Mouse (Mus musculus): ENCODE results near the gene Gdf2. TPM values are rescaled to one million over a fixed set of nuclear protein-coding genes. Genes with fewer than 3 reads are reported as not detected.

The Gdf2 gene
- not detected in 2 replicates for total RNA-seq (2015; ENCODE audit: low replicate concordance)
- not detected in 2 replicates for total RNA-seq (2017; ENCODE audit: low replicate concordance)

DNA sequence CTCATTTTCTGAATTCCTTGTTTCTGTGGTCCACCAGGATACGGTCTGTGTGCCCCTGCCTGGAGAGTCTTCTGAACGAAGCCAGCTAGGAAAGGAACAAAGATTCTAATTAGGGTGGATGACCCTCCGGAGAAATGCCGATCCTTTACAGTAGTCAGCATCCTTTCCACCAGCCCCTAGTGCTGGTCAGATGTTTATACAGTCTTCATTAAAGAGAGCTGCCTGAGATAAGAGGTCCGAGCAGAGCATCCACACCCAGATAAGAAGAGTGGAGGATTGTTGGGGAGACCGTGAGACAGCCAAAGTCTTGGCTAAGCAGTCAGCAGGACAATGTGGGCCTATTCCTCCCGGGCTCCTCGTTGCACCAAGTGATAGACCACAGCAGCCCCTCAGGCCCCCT, at the start of gene Gdf2:
TSS of gene Gdf2 (plus strand) at position 301 of the 400 bp plus-strand sequence.
- ATAC-seq (replicated peaks; ENCODE audit: low FRiP score, poor library complexity, severe bottlenecking) = no peak

DNA sequence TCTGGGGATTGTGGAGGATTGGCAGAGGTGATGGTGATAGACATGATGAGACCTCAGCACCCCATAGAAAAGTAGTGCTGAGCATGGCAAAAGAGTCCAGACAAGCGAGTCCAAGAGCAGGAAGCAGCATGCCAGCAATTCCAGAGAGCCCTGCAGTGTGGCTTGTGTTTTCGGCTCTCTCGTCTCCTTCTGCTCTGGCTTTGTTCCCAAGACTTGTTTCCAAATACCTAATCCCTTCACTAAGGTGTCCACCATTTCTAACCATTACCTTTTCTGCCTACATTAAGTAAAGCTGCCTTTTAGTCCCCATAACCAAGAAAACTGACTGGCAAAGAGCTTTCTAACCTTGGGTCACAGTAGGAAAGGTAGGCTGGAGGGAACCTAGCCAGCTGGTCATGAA, 49.3 kb upstream of the Gdf2 start:
- no peak for ATAC-seq (replicated peaks; ENCODE audit: low FRiP score, poor library complexity, severe bottlenecking)

- ATAC-seq (replicated peaks; ENCODE audit: low FRiP score, poor library complexity, severe bottlenecking) = no peak
Measured at GRCm38 (mm10) chr14:33895777-33896176, 45.1 kb upstream of the Gdf2 start.

- ATAC-seq (replicated peaks; ENCODE audit: low FRiP score, poor library complexity, severe bottlenecking) = no peak
Measured at GRCm38 (mm10) chr14:33896628-33897300, 44.1 kb upstream of the Gdf2 start.

GRCm38 (mm10) chr14:33902783-33903182, 38.1 kb upstream of the Gdf2 start:
- no peak for ATAC-seq (replicated peaks; ENCODE audit: low FRiP score, poor library complexity, severe bottlenecking)

DNA sequence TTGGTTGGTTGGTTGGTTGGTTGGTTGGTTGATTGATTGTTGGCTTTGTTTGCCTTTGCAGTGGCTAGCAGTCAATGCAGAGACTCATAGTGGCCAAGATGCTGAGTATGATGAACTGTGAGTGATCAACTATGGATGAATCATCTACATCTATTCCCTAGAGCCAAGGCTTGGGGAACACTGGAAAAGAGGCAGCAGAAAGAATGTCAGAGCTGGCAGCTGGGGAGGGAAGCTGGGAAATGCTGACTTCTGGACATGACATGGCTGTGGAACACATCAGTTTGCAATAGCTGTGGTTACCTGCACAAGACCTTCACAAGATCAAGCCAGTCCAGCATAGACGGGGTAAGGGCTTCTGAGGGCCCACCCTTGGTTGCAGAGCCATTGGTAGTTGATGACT, 37.6 kb upstream of the Gdf2 start:
- ATAC-seq (replicated peaks; ENCODE audit: low FRiP score, poor library complexity, severe bottlenecking) = no peak

GRCm38 (mm10) chr14:33904851-33905250, 36.0 kb upstream of the Gdf2 start:
- no peak for ATAC-seq (replicated peaks; ENCODE audit: low FRiP score, poor library complexity, severe bottlenecking)

- ATAC-seq (replicated peaks; ENCODE audit: low FRiP score, poor library complexity, severe bottlenecking) = no peak
Measured at GRCm38 (mm10) chr14:33913727-33914126, 27.1 kb upstream of the Gdf2 start.

DNA sequence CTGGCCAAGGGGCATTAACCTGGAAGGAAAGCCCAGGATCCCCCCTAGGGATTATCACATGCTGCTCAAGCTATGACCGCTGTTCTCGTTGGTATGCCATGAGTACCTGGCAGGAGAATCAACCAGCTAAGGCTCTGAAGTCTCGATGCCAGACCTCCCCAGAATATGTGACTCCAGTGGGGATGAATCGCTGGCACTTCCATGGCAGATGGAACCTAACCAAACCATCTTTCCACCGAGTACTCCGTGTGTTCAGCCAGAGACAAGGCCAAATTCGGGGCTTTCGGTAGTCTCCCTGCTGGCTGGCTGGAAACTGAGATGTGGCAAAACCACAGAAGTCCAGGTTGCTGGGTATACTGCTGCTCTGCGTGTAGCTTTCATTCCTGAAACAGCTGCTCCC, 26.6 kb upstream of the Gdf2 start:
- ATAC-seq (replicated peaks; ENCODE audit: low FRiP score, poor library complexity, severe bottlenecking) = no peak

DNA sequence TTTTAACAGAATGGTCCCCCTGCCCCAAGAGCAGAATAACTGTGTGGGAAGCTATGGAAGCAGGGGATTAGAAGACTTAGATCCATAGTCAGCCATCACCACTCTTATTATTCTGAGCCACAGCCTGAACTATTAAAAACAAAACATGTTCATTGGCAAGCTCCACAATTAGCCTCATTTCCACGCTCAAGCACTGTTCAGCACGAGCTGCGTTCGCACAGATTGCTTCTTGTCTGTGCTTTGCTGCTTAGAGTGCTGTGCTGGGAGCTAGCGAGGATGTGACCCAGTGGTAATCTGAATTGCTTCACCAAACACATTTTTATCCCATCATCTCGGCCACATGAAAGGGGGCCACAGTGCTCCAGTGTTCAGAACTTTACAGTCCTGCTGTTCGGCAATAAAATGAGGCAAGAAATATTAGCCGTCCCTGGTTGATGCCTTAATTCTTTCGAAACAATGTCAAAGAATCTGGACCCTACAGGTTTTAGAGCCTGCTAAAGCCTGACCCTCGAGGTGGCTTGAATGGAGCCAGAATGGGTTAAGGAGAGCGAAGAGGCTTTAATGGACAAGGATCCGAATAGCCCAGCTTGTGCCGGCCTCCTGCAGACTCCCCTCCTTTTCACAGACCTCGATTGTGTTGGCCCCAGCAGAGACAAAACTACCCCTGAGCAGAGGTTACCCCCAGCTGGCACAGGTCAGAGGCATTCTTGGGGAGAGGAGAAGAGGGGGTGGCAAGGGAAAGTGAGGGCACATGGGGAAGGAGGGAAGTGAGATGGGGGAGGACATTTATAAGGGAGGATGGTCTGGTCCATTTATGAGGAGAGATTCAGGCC, 19.9 kb upstream of the Gdf2 start:
- ATAC-seq (replicated peaks; ENCODE audit: low FRiP score, poor library complexity, severe bottlenecking) = no peak

GRCm38 (mm10) chr14:33922771-33923167, 18.1 kb upstream of the Gdf2 start:
- no peak for ATAC-seq (replicated peaks; ENCODE audit: low FRiP score, poor library complexity, severe bottlenecking)

GRCm38 (mm10) chr14:33923168-33924070, 17.4 kb upstream of the Gdf2 start, which contains the start of gene Gdf10:
TSS of gene Gdf10 (plus strand) at chr14:33923587.
- ATAC-seq (replicated peaks; ENCODE audit: low FRiP score, poor library complexity, severe bottlenecking) = no peak

DNA sequence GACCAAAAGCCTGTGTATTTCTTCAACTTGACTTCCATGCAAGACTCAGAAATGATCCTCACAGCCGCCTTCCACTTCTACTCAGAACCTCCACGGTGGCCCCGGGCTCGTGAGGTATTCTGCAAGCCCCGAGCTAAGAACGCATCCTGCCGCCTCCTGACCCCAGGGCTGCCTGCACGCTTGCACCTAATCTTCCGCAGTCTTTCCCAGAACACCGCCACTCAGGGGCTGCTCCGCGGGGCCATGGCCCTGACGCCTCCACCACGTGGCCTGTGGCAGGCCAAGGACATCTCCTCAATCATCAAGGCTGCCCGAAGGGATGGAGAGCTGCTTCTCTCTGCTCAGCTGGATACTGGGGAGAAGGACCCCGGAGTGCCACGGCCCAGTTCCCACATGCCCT, 9.0 kb upstream of the Gdf2 start:
- ATAC-seq (replicated peaks; ENCODE audit: low FRiP score, poor library complexity, severe bottlenecking) = no peak

DNA sequence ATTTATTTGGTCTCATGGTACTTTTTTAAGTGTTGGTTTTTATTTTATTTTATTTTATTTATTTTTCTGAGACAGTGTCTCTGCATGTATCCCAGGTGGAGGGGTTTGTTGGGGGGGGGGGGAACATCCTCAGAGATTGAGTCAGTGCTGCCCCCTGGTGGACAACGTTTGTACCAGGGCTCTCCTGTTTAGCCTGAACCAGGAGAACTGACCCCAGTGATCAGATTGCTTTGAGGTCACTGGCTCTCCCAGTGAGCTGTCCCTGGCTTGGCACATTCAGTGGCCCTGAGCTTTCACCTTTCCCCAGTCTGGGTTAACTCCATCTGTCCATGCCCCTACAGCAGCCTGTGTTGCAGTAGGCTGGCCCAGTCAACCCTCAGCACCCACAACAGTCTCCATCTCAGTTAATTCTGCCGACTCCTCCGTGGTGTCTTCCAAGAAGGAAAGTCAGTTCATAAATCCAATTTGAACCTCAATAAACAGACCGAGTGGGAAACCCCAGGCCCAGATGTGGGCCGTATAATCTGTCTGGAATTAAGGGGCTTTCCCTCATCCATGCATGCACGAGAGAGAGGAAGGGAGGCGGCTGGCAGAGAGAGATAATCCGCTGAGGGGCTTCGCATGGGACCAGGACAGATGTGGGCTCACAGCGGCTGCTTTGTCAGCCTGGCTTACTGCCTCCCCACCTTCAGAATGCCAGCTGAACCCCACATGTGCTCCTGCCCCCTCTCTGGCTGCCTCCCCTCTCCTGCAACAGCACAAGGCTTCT, 7.7 kb upstream of the Gdf2 start:
- ATAC-seq (replicated peaks; ENCODE audit: low FRiP score, poor library complexity, severe bottlenecking) = no peak

GRCm38 (mm10) chr14:33933778-33934317, 7.0 kb upstream of the Gdf2 start:
- no peak for ATAC-seq (replicated peaks; ENCODE audit: low FRiP score, poor library complexity, severe bottlenecking)

- no peak for ATAC-seq (replicated peaks; ENCODE audit: low FRiP score, poor library complexity, severe bottlenecking)
Measured at GRCm38 (mm10) chr14:33939117-33939516, 1.7 kb upstream of the Gdf2 start.

DNA sequence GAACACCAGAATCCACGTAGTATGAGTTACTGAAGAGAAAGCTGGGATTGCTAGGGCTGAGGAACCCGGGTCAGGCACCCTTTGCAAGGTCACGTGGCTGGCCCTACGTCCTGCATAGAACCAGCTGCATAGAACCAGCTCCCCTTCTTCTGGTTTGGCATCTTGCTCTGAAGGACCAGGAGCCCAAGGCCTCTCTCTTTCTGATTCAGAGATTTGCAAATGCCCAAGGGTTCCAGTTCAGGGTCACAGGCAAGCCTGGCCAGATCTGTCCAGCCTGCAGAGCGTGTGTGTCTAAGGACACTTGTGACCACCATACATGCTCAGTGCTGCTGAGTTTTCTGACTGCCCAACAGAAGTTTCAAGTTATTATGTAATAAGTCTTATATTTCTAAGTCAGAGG, 1.4 kb downstream of the Gdf2 start:
- ATAC-seq (replicated peaks; ENCODE audit: low FRiP score, poor library complexity, severe bottlenecking) = no peak

DNA sequence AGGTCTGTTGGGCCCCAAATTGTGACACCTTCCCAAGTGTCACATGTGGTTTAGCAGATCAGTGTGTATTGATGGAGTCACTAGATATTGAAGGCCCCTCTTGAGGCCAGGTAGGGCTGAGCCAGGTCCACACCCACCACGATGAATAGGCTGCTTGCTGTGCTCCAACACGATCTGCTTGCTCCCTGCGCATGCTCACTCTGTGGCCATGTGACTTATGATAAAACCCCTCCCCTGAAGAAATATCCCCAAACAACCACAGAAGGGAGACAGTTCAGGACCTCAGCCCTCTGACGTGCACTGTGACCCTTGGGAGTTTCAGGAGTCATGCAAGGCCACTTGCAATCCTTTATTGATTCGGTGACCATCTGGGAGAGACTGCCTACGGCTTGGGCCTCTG, 5.3 kb downstream of the Gdf2 start:
- no peak for ATAC-seq (replicated peaks; ENCODE audit: low FRiP score, poor library complexity, severe bottlenecking)

All from erythroblast, adult 5-6 weeks (primary cell).